Mouse (Mus musculus): ENCODE results near the gene Jak3. TPM values are rescaled to one million over a fixed set of nuclear protein-coding genes. Genes with fewer than 3 reads are reported as not detected.
A peak's percentile ranks its signal among the peaks of the same experiment; 100 is the strongest.

Jak3 gene
- polyA plus RNA-seq, 1 experiment from 2014 or later, result 7.3 TPM

DNA sequence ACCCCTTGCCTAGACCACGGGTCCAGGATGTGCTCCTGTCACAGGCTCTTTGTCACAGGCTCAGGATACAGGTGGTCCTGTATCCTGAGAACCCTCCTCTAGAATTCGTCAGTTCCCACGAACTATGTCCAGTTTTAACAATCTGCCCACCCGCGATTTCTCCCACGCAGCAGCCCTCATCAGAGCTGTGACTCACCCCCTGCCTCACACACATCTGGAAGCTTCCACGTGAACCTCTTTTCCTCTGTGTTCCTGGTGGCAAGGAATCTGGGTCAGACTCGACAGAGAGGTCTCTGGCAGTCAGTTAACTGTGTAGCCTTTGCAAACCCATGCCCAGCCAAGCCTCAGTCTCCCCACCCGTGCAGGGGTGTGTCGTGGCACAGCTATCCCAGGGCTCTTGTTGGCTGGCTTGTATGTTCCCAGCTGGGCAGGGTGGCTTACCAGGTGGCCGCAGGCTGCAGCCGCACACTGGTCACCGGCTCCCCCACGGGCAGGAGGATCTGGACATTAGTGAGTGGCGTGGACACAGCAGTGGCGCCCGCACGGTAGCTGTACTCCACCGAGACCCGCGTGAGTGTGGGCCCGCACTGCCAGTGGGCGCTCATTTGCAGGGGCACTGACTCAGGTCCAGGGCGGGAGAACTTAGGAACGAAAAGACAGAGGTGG lies 33.2 kb downstream of the Jak3 start:
- Histone ChIP-seq H3K9ac (ENCODE audit: low read depth, low read length) (peak overlapping the region; percentile 18; the same call in 1 of the 2 replicates), H3K9me3 (ENCODE audit: control insufficient read depth, low read length) (no peaks in the 10 kb centered on the region), H3K36me3 (ENCODE audit: control insufficient read depth, insufficient read depth, low read length) (peaks cover 8% of the 10 kb centered on the region; the same call in 1 of the 2 replicates), H3K27me3 (replicated peaks; ENCODE audit: control insufficient read depth, insufficient read depth, low read length) (peaks cover 6% of the 10 kb centered on the region), H3K4me2 (ENCODE audit: low read length) (peak overlapping the region; percentile 51; the same call in 1 of the 2 replicates), H3K27ac (ENCODE audit: low read depth, low read length) (no peak overlapping the region), H3K4me3 (ENCODE audit: low read length) (no peak overlapping the region), H3K4me1 (ENCODE audit: control insufficient read depth, insufficient read depth, low read depth, low read length) (peaks cover 4% of the 10 kb centered on the region)
- WGBS, result 39% methylated on average over 25 of the region's 25 CpGs
- ATAC-seq, result peak; percentile 31; the same call in 1 of the 2 replicates

DNA sequence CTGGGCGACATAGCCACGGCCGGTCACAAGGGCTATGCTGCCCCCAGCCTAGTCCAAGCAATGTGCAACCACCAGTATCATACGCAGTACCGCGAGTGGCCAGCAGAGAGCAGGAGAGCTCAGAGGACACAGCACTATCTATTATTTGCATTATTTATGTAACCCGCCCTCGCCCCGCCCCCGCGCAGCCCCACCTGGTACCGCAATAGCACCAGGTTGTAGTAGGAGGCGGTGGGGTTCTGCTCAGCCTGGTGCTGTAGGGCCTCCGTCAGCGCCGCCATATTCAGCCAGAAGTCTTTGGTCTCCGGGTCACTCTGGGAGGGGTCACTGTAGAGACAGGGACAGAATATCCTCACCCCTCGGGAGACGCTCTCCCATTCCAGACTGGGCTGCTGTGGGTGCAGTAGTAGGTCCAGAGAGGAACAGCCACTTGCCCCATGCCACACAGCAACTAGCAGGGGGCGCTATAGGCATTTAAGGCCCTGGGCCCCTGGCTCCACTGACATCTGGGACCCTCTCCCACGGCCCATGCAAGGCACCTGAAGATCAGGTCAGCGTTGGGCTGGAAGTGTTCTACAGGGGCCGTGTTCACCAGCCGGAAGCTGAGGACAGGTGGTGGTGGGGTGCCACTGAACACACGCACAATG lies 33.8 kb downstream of the Jak3 start:
- peak overlapping the region; percentile 18; the same call in 1 of the 2 replicates for H3K4me3 ChIP-seq (ENCODE audit: low read length)

GRCm38 (mm10) chr8:71711574-71711973 lies 35.5 kb downstream of the Jak3 start:
- ATAC-seq, result no peak
- H3K9ac ChIP-seq (ENCODE audit: low read depth, low read length), result no peak overlapping the region
- H3K27ac ChIP-seq (ENCODE audit: low read depth, low read length), result no peak overlapping the region
- H3K4me1 ChIP-seq (ENCODE audit: control insufficient read depth, insufficient read depth, low read depth, low read length), result peaks cover 4% of the 10 kb centered on the region
- 79% methylated on average over 2 of the region's 2 CpGs for WGBS
- H3K27me3 ChIP-seq (replicated peaks; ENCODE audit: control insufficient read depth, insufficient read depth, low read length), result no peaks in the 10 kb centered on the region
- H3K36me3 ChIP-seq (ENCODE audit: control insufficient read depth, insufficient read depth, low read length), result peaks cover 20% of the 10 kb centered on the region
- H3K9me3 ChIP-seq (ENCODE audit: control insufficient read depth, low read length), result no peaks in the 10 kb centered on the region
- H3K4me3 ChIP-seq (ENCODE audit: low read length), result no peak overlapping the region
- H3K4me2 ChIP-seq (ENCODE audit: low read length), result no peak overlapping the region

More for the DNA sequence above, 33.8 kb downstream of the Jak3 start:
- H3K4me2 ChIP-seq (ENCODE audit: low read length), result peak overlapping the region; percentile 51
- H3K9ac ChIP-seq (ENCODE audit: low read depth, low read length), result no peak overlapping the region; the same call in none of the 2 replicates
- no peaks in the 10 kb centered on the region for H3K9me3 ChIP-seq (ENCODE audit: control insufficient read depth, low read length)
- H3K27ac ChIP-seq (ENCODE audit: low read depth, low read length), result no peak overlapping the region
- ATAC-seq, result peak; percentile 68
- peaks cover 4% of the 10 kb centered on the region for H3K4me1 ChIP-seq (ENCODE audit: control insufficient read depth, insufficient read depth, low read depth, low read length)
- H3K27me3 ChIP-seq (replicated peaks; ENCODE audit: control insufficient read depth, insufficient read depth, low read length), result peaks cover 2% of the 10 kb centered on the region
- H3K36me3 ChIP-seq (ENCODE audit: control insufficient read depth, insufficient read depth, low read length), result peaks cover 15% of the 10 kb centered on the region; the same call in 1 of the 2 replicates
- 19% methylated on average over 25 of the region's 25 CpGs for WGBS

DNA sequence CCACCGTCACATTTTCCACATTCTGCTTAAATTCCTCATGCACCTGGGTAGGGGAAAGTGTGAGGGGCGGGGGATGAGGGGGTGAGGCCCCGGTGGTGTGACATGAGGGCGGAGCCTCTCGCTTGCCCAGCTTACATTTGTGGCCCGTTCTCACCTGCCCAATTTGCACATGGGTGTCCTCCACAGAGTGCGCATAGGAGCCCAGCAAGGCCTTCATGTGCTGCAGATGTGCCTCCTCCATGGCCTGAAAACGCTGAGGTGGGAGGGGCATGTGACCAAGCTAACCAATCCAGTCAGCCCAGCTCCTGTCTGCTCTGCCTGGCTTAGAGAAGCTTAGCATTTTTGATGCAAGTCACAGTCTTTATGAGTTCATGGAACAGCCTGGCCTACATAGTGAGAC lies 39.4 kb downstream of the Jak3 start:
- Histone ChIP-seq H3K4me3 (ENCODE audit: low read length) (no peak overlapping the region), H3K27me3 (replicated peaks; ENCODE audit: control insufficient read depth, insufficient read depth, low read length) (no peaks in the 10 kb centered on the region), H3K36me3 (ENCODE audit: control insufficient read depth, insufficient read depth, low read length) (peaks cover 16% of the 10 kb centered on the region), H3K4me1 (ENCODE audit: control insufficient read depth, insufficient read depth, low read depth, low read length) (peaks cover 26% of the 10 kb centered on the region), H3K9me3 (ENCODE audit: control insufficient read depth, low read length) (no peaks in the 10 kb centered on the region), H3K9ac (ENCODE audit: low read depth, low read length) (no peak overlapping the region), H3K4me2 (ENCODE audit: low read length) (no peak overlapping the region), H3K27ac (ENCODE audit: low read depth, low read length) (no peak overlapping the region)
- ATAC-seq, result no peak
- 59% methylated on average over 8 of the region's 8 CpGs for WGBS

DNA sequence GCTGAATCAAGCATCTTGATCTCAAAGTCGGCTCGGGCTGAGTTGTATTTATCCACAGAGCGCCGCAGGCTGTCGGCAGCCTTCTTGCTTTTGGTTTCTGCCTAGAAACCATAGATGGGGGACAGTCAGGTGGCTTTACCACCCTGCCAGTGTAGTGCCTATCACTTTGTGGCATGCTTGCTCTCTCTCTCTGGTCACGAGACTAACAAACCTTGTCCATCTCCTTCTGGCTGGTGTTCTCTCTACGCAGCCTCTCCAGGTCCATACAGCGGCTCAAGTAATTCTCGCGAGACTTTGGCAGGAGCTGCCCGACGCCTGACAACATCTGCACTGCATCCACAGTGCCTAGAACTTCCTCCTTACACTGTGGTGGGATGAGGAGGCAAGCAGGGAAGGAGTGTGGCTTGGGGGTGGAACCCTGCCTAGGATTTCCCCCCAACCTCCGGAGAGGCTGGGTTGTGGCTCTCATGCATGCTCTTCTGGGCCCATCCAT lies 40.5 kb downstream of the Jak3 start:
- Histone ChIP-seq H3K9me3 (ENCODE audit: control insufficient read depth, low read length) (no peaks in the 10 kb centered on the region), H3K9ac (ENCODE audit: low read depth, low read length) (no peak overlapping the region), H3K27me3 (replicated peaks; ENCODE audit: control insufficient read depth, insufficient read depth, low read length) (no peaks in the 10 kb centered on the region), H3K4me2 (ENCODE audit: low read length) (no peak overlapping the region), H3K4me1 (ENCODE audit: control insufficient read depth, insufficient read depth, low read depth, low read length) (peaks cover 36% of the 10 kb centered on the region), H3K36me3 (ENCODE audit: control insufficient read depth, insufficient read depth, low read length) (peaks cover 16% of the 10 kb centered on the region), H3K4me3 (ENCODE audit: low read length) (no peak overlapping the region), H3K27ac (ENCODE audit: low read depth, low read length) (no peak overlapping the region)
- ATAC-seq, result no peak
- WGBS, result 88% methylated on average over 13 of the region's 13 CpGs

- Histone ChIP-seq H3K36me3 (ENCODE audit: control insufficient read depth, insufficient read depth, low read length) (peaks cover 16% of the 10 kb centered on the region), H3K27ac (ENCODE audit: low read depth, low read length) (no peak overlapping the region), H3K27me3 (replicated peaks; ENCODE audit: control insufficient read depth, insufficient read depth, low read length) (no peaks in the 10 kb centered on the region), H3K4me3 (ENCODE audit: low read length) (no peak overlapping the region), H3K9ac (ENCODE audit: low read depth, low read length) (no peak overlapping the region), H3K9me3 (ENCODE audit: control insufficient read depth, low read length) (no peaks in the 10 kb centered on the region), H3K4me1 (ENCODE audit: control insufficient read depth, insufficient read depth, low read depth, low read length) (peaks cover 38% of the 10 kb centered on the region), H3K4me2 (ENCODE audit: low read length) (no peak overlapping the region)
- no peak for ATAC-seq
- WGBS, result 84% methylated on average over 12 of the region's 12 CpGs
Measured at GRCm38 (mm10) chr8:71717096-71717495, 41.0 kb downstream of the Jak3 start.

DNA sequence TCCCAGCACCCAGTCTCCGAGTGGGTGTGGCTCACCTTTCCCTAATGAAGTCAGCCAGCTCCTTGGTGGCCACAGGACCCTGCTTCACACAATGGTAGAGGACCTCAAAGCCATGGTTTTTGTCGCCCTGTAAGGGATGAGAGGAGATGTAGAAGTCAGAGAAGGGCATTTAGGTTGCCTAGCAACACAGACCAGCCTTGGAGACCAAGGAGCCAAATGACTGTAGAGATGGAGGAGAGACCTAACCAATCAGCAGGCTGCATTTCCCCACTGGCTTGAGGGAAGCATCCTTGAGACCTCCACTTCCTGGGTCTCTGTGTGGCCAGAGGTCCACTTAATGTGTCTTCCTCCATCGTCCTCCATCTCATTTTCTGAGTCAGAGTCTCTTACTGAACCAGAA lies 42.2 kb downstream of the Jak3 start:
- Histone ChIP-seq H3K27ac (ENCODE audit: low read depth, low read length) (no peak overlapping the region), H3K9me3 (ENCODE audit: control insufficient read depth, low read length) (no peaks in the 10 kb centered on the region)
- peak; percentile 2; the same call in 1 of the 2 replicates for ATAC-seq

DNA sequence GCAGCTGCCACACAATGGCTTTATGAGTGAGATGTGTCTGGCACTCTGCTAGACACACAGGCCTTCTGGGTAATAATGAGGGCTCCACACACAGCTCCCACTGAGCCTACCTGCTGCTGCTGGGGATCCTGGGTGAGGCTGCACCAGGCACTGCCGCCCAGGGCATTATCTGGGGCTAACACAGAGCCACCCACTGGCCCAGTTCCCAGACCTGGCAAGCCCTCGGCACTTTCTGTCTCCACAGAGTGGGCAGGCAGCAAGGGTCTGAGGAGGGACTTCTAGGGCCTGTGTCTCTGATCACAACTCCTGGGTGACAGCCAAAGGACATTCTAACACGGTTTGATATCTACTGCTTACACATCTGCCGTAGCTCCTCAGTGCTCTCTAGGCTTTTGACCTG lies 43.1 kb downstream of the Jak3 start:
- H3K27ac ChIP-seq (ENCODE audit: low read depth, low read length), result peak overlapping the region; percentile 65
- no peaks in the 10 kb centered on the region for H3K9me3 ChIP-seq (ENCODE audit: control insufficient read depth, low read length)
- H3K36me3 ChIP-seq (ENCODE audit: control insufficient read depth, insufficient read depth, low read length), result peaks cover 12% of the 10 kb centered on the region
- H3K27me3 ChIP-seq (replicated peaks; ENCODE audit: control insufficient read depth, insufficient read depth, low read length), result no peaks in the 10 kb centered on the region
- peak overlapping the region; percentile 28; the same call in 1 of the 2 replicates for H3K9ac ChIP-seq (ENCODE audit: low read depth, low read length)
- WGBS, result 28% methylated on average over 4 of the region's 4 CpGs
- H3K4me3 ChIP-seq (ENCODE audit: low read length), result no peak overlapping the region
- H3K4me2 ChIP-seq (ENCODE audit: low read length), result no peak overlapping the region
- peak; percentile 61 for ATAC-seq
- peaks cover 46% of the 10 kb centered on the region for H3K4me1 ChIP-seq (ENCODE audit: control insufficient read depth, insufficient read depth, low read depth, low read length)

More for the DNA sequence above, 42.2 kb downstream of the Jak3 start:
- WGBS, result 33% methylated on average over 3 of the region's 3 CpGs
- no peaks in the 10 kb centered on the region for H3K27me3 ChIP-seq (replicated peaks; ENCODE audit: control insufficient read depth, insufficient read depth, low read length)
- H3K4me3 ChIP-seq (ENCODE audit: low read length), result no peak overlapping the region
- H3K4me2 ChIP-seq (ENCODE audit: low read length), result no peak overlapping the region
- no peak overlapping the region for H3K9ac ChIP-seq (ENCODE audit: low read depth, low read length)
- H3K4me1 ChIP-seq (ENCODE audit: control insufficient read depth, insufficient read depth, low read depth, low read length), result peaks cover 42% of the 10 kb centered on the region
- peaks cover 16% of the 10 kb centered on the region for H3K36me3 ChIP-seq (ENCODE audit: control insufficient read depth, insufficient read depth, low read length)

GRCm38 (mm10) chr8:71719928-71720457 lies 43.9 kb downstream of the Jak3 start:
- H3K9me3 ChIP-seq (ENCODE audit: control insufficient read depth, low read length), result no peaks in the 10 kb centered on the region
- no peak overlapping the region for H3K4me3 ChIP-seq (ENCODE audit: low read length)
- H3K9ac ChIP-seq (ENCODE audit: low read depth, low read length), result peak overlapping the region; percentile 33; the same call in 1 of the 2 replicates
- H3K27ac ChIP-seq (ENCODE audit: low read depth, low read length), result peak overlapping the region; percentile 72
- peaks cover 50% of the 10 kb centered on the region for H3K4me1 ChIP-seq (ENCODE audit: control insufficient read depth, insufficient read depth, low read depth, low read length)
- H3K4me2 ChIP-seq (ENCODE audit: low read length), result peak overlapping the region; percentile 43
- peak; percentile 72 for ATAC-seq
- 20% methylated on average over 7 of the region's 7 CpGs for WGBS
- peaks cover 4% of the 10 kb centered on the region for H3K36me3 ChIP-seq (ENCODE audit: control insufficient read depth, insufficient read depth, low read length)
- no peaks in the 10 kb centered on the region for H3K27me3 ChIP-seq (replicated peaks; ENCODE audit: control insufficient read depth, insufficient read depth, low read length)

Measured in hindbrain, embryonic 16.5 days (tissue).